Mouse (Mus musculus): ENCODE measurements around the gene Stx1a. TPM values are rescaled to one million over a fixed set of nuclear protein-coding genes. Genes with fewer than 3 reads are reported as not detected.

The Stx1a gene
- total RNA-seq, 2 experiments from 2014 or later: 367 to 390 TPM

- DNase-seq (ENCODE audit: extremely low spot score in 1 of 2, low spot score in 2 of 2): peak in 1 of 2 experiments; percentile 67
- intact Hi-C loops (cut with DNase I): no loop called here
Observed at GRCm38 (mm10) chr5:135001309-135001708, 22.0 kb upstream of the Stx1a start.

DNA sequence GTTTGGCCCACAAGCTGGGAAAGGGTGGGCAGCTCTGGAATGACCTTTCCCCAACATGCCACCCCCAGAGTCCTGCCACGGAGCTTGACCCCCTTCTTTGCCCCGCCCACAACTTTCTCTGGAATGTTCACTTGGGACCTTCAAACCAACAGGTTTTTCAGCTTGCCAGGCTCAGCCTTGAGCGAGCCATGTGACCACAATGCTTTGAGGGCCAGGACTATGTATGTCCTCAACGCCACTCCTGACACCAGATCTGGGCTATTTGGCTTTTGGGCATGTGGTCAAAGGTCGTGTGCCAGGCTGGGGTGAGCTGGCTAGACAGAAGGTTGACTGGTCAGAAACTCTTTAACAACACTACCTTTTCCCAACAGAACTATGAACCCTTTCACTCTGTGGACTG lies 21.1 kb upstream of the Stx1a start:
- intact Hi-C loops (cut with DNase I): no loop called here
- DNase-seq (ENCODE audit: extremely low spot score in 1 of 2, low spot score in 2 of 2): no peak

GRCm38 (mm10) chr5:135007802-135008571 lies 15.3 kb upstream of the Stx1a start:
- DNase-seq (ENCODE audit: extremely low spot score in 1 of 2, low spot score in 2 of 2): peak in 1 of 2 experiments; percentile 58
- intact Hi-C loops (cut with DNase I): no loop called here

DNA sequence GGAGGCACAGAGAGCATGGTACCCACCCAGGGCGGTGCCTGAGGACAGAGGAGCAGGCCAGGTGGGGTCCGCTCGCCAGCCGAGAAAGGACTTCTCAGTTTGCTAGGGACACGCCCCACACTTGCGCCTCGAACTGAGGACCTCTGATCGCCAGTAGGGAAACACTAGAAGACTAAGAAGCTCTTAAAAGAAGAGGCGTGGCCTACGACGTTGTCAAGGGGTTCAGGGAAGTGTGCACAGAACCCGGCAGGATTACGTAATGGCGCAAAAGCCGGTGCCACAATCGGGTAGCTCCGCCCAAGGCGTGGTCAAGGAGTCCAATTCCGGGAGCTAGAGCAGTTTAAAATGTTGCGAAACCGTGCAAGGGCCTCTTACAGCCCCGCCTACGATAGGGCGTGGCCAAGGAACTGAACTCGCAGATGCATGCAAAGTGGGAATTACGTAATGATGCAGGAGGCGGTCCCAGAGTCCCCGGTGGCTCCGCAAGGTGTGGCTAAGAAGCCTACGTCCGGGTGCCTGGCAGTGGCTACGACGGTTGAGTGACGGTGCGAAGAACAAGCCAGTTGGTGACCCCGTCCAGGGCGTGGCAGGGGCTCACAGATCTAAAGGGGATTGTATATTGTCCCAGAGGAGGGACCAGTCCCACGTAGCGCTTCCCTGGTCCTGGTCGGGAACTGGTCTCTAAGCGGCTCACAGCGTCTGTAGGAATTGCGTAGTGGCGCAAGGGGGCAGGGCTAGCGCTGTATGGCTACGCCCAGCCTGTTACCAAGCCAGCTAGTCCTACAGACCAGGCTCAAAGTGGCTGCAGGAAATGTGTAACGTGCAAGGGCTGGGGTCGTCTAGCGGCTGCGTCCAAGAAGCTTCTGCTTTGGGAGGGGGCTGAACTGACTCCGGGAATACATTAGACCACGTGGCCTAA lies 14.4 kb upstream of the Stx1a start, which contains the start of gene Abhd11:
Gene Abhd11 (plus strand): TSS at position 482 of the 919 bp plus-strand sequence.
- DNase-seq (ENCODE audit: extremely low spot score in 1 of 2, low spot score in 2 of 2): peak; percentile 98 to 100
- intact Hi-C loops (cut with DNase I): no loop called here

GRCm38 (mm10) chr5:135009590-135010319 lies 13.5 kb upstream of the Stx1a start:
- peak; percentile 80 to 91 for DNase-seq (ENCODE audit: extremely low spot score in 1 of 2, low spot score in 2 of 2)
- intact Hi-C loops (cut with DNase I): loop anchor here (10.0 kb wide), 1 partner anchor 175 kb away; the partner anchor contains the start of gene Baz1b

GRCm38 (mm10) chr5:135010320-135010709 lies 13.0 kb upstream of the Stx1a start:
- peak in 1 of 2 experiments; percentile 15 for DNase-seq (ENCODE audit: extremely low spot score in 1 of 2, low spot score in 2 of 2)
- intact Hi-C loops (cut with DNase I): loop anchor here (10.0 kb wide), 1 partner anchor 174 kb away; the partner anchor contains the start of gene Baz1b

GRCm38 (mm10) chr5:135010841-135011743 lies 12.2 kb upstream of the Stx1a start:
- intact Hi-C loops (cut with DNase I): loop anchor here (10.0 kb wide), 1 partner anchor 174 kb away; the partner anchor contains the start of gene Baz1b
- DNase-seq (ENCODE audit: extremely low spot score in 1 of 2, low spot score in 2 of 2): peak in 1 of 2 experiments; percentile 35

GRCm38 (mm10) chr5:135011809-135012613 lies 11.3 kb upstream of the Stx1a start:
- DNase-seq (ENCODE audit: extremely low spot score in 1 of 2, low spot score in 2 of 2): peak in 1 of 2 experiments; percentile 63
- intact Hi-C loops (cut with DNase I): loop anchor here (10.0 kb wide), 1 partner anchor 173 kb away; the partner anchor contains the start of gene Baz1b

- intact Hi-C loops (cut with DNase I): loop anchor here (10.0 kb wide), 1 partner anchor 172 kb away; the partner anchor contains the start of gene Baz1b
- peak in 1 of 2 experiments; percentile 85 for DNase-seq (ENCODE audit: extremely low spot score in 1 of 2, low spot score in 2 of 2)
Observed at GRCm38 (mm10) chr5:135012671-135013441, 10.4 kb upstream of the Stx1a start.

GRCm38 (mm10) chr5:135015497-135015896 lies 7.8 kb upstream of the Stx1a start:
- intact Hi-C loops (cut with DNase I): loop anchor here (5.0 to 10.0 kb wide), 2 partner anchors 62 to 169 kb away; partner anchors contain the start of genes Baz1b and Vps37d

GRCm38 (mm10) chr5:135016224-135016759 lies 7.0 kb upstream of the Stx1a start:
- intact Hi-C loops (cut with DNase I): loop anchor here (5.0 to 10.0 kb wide), 2 partner anchors 61 to 169 kb away; partner anchors contain the start of genes Baz1b and Vps37d
- DNase-seq (ENCODE audit: extremely low spot score in 1 of 2, low spot score in 2 of 2): no peak

More at GRCm38 (mm10) chr5:135015497-135015896, 7.8 kb upstream of the Stx1a start:
- peak; percentile 84 to 85 for DNase-seq (ENCODE audit: extremely low spot score in 1 of 2, low spot score in 2 of 2)

DNA sequence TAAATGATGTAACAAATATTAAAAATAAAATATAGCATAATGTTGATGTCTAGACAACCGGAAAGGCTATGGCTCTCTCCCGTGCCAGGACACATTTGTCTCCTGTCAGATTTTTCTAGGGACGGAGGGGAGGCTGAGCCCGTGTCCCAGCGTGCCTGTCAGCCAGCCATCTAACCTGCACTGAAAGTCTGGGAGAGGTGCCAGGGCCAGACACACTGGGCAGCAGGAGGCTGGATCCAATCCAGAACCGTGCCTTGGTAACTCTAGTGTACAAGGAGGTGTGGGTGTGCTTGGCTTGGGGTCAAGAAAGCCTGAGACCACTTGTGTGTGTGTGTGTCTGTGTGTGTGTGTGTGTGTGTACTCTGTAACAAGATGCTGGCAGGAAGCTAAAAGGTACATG lies 1.5 kb upstream of the Stx1a start:
- peak in 1 of 2 experiments; percentile 79 for DNase-seq (ENCODE audit: extremely low spot score in 1 of 2, low spot score in 2 of 2)
- intact Hi-C loops (cut with DNase I): loop anchor here (5.0 kb wide), 1 partner anchor 40 kb away; the partner anchor contains the start of genes Bud23 and Dnajc30

- intact Hi-C loops (cut with DNase I): loop anchor here (5.0 kb wide), 1 partner anchor 38 kb away; the partner anchor contains the start of genes Bud23 and Dnajc30
- DNase-seq (ENCODE audit: extremely low spot score in 1 of 2, low spot score in 2 of 2): peak in 1 of 2 experiments; percentile 83
Observed at GRCm38 (mm10) chr5:135024665-135025224, 1.5 kb downstream of the Stx1a start.

- peak in 1 of 2 experiments; percentile 69 for DNase-seq (ENCODE audit: extremely low spot score in 1 of 2, low spot score in 2 of 2)
Observed at GRCm38 (mm10) chr5:135025899-135026298, 2.6 kb downstream of the Stx1a start.

More at GRCm38 (mm10) chr5:135025899-135026298, 2.6 kb downstream of the Stx1a start:
- intact Hi-C loops (cut with DNase I): no loop called here

Measured in left cerebral cortex, postnatal 10 days (tissue).